In the genomic region with DNA sequence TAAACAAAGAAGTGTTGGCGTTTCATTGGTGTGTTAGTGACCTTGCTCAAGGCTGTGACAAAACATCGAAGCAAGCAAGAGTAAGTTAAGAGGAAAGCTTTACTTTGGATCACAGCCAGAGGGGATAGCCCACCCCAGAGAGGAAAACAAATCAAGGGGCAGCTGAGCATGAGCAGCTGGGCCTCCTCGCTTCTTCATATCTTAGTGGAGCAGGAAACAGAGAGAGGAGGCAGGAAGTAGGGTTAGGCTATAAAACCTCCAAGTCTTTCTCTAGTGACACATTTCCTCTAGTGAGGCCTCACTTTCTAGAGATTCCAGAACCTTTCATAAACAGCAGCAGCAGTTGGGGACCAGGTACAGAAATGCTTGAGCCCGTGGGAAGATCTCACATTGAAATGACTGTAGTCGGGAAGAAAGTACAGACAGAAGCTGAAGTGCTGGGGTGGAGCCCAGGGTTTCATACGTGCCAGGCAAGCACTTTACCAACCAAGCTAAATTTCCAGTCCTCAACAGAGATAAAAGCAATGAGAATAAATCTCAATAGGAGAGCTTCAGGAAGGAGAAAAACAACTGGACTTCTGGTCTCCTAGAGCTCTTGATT, we compare ENCODE assay signal across 12 mouse cellular contexts. TPM values are rescaled to one million over a fixed set of nuclear protein-coding genes. Genes with fewer than 3 reads are reported as not detected.
A peak's percentile ranks its signal among the peaks of the same experiment; 100 is the strongest.
DNase-seq lines count a peak whose midpoint lies in the region; ATAC-seq and TF ChIP-seq lines count a peak whose summit lies in the region.
"Had no signal": no experiment of that assay in that cellular context is flagged by ENCODE, and none has a peak within 500 bp of the region (broad histone marks: within the 10 kb centered on the region; RNA-seq: fewer than 3 reads in every experiment).

No protein-coding gene starts in this region.

- no peak for TF ChIP-seq RAD21 in MEL (IDR thresholded peaks at IDR 0.05; ENCODE audit: low read depth, low read length)

- H3K4me3 ChIP-seq in heart, embryonic 13.5 days = no peak overlapping the region
- H3K4me3 ChIP-seq in lung, embryonic 14.5 days (ENCODE audit: low read depth, low read length) = no peak overlapping the region
- H3K4me3 ChIP-seq in MEL (ENCODE audit: control insufficient read depth in 1 of 2, insufficient read depth in 1 of 2, low read depth in 2 of 2, low read length in 2 of 2) = no peak overlapping the region
- no peak overlapping the region for H3K4me3 ChIP-seq in intestine, embryonic 15.5 days (replicated peaks)
- H3K4me3 ChIP-seq: embryonic facial prominence, embryonic 13.5 days; hindbrain, embryonic 15.5 days had no signal

- no peak overlapping the region for H3K4me2 ChIP-seq in heart, embryonic 13.5 days
- H3K4me2 ChIP-seq in lung, embryonic 14.5 days = no peak overlapping the region
- H3K4me2 ChIP-seq in intestine, embryonic 15.5 days (replicated peaks) = no peak overlapping the region
- H3K4me2 ChIP-seq: embryonic facial prominence, embryonic 13.5 days; hindbrain, embryonic 15.5 days had no signal

- no peak overlapping the region for H3K9ac ChIP-seq in heart, embryonic 13.5 days
- no peak overlapping the region for H3K9ac ChIP-seq in lung, embryonic 14.5 days
- H3K9ac ChIP-seq in MEL (ENCODE audit: control insufficient read depth, low read depth, low read length, poor library complexity, severe bottlenecking) = no peak overlapping the region
- H3K9ac ChIP-seq in intestine, embryonic 15.5 days = no peak overlapping the region
- H3K9ac ChIP-seq: embryonic facial prominence, embryonic 13.5 days; hindbrain, embryonic 15.5 days had no signal

- no peaks in the 10 kb centered on the region for H3K27me3 ChIP-seq in heart, embryonic 13.5 days (replicated peaks)
- H3K27me3 ChIP-seq in lung, embryonic 14.5 days (ENCODE audit: insufficient read depth, low read length) = no peaks in the 10 kb centered on the region
- no peaks in the 10 kb centered on the region for H3K27me3 ChIP-seq in MEL (ENCODE audit: control insufficient read depth in 1 of 2, insufficient read depth in 2 of 2, low read length in 2 of 2)
- H3K27me3 ChIP-seq in intestine, embryonic 15.5 days (replicated peaks) = no peaks in the 10 kb centered on the region
- H3K27me3 ChIP-seq: embryonic facial prominence, embryonic 13.5 days; hindbrain, embryonic 15.5 days had no signal

- no peaks in the 10 kb centered on the region for H3K36me3 ChIP-seq in heart, embryonic 13.5 days
- H3K36me3 ChIP-seq in lung, embryonic 14.5 days (ENCODE audit: insufficient read depth) = no peaks in the 10 kb centered on the region
- H3K36me3 ChIP-seq in MEL (ENCODE audit: control insufficient read depth in 1 of 2, insufficient read depth in 2 of 2, low read length in 2 of 2) = peaks cover 0 to 24% of the 10 kb centered on the region in 2 experiments; a peak in 2 of 4 replicates
- H3K36me3 ChIP-seq in intestine, embryonic 15.5 days = no peaks in the 10 kb centered on the region
- H3K36me3 ChIP-seq: embryonic facial prominence, embryonic 13.5 days; hindbrain, embryonic 15.5 days had no signal

- H3K4me1 ChIP-seq in heart, embryonic 13.5 days = peaks cover 36% of the 10 kb centered on the region
- H3K4me1 ChIP-seq in lung, embryonic 14.5 days (ENCODE audit: insufficient read depth) = no peaks in the 10 kb centered on the region; the same call in 1 of the 2 replicates
- H3K4me1 ChIP-seq in MEL (ENCODE audit: control insufficient read depth in 1 of 2, insufficient read depth in 2 of 2, low read length in 2 of 2) = peaks cover 21 to 25% of the 10 kb centered on the region in 2 experiments
- no peaks in the 10 kb centered on the region for H3K4me1 ChIP-seq in intestine, embryonic 15.5 days (replicated peaks)
- H3K4me1 ChIP-seq: embryonic facial prominence, embryonic 13.5 days; hindbrain, embryonic 15.5 days had no signal

- ATAC-seq in heart, embryonic 13.5 days (ENCODE audit: extremely low read depth, insufficient number of reproducible peaks, low FRiP score, low TSS enrichment) = no peak; the same call in 1 of the 2 replicates
- peak; percentile 67; the same call in 1 of the 2 replicates for ATAC-seq in lung, embryonic 14.5 days (ENCODE audit: insufficient read depth)
- peak; percentile 41; the same call in 1 of the 2 replicates for ATAC-seq in intestine, embryonic 15.5 days

- no peaks in the 10 kb centered on the region for H3K9me3 ChIP-seq in heart, embryonic 13.5 days
- H3K9me3 ChIP-seq in lung, embryonic 14.5 days (ENCODE audit: low read depth, low read length) = no peaks in the 10 kb centered on the region
- H3K9me3 ChIP-seq in MEL (replicated peaks; ENCODE audit: insufficient read depth, low read length) = no peaks in the 10 kb centered on the region
- H3K9me3 ChIP-seq in intestine, embryonic 15.5 days = no peaks in the 10 kb centered on the region
- H3K9me3 ChIP-seq: embryonic facial prominence, embryonic 13.5 days; hindbrain, embryonic 15.5 days had no signal

- no peak for DNase-seq in heart, adult 8-10 months (ENCODE audit: low spot score)
- peak; percentile 67 for DNase-seq in lung, embryonic 14.5 days
- DNase-seq in lung, postnatal 14 days = no peak
- peak; percentile 69 for DNase-seq in MEL (ENCODE audit: low read depth, low spot score)
- no peak for DNase-seq in cerebellum, adult 9-10 months
- no peak for DNase-seq in urinary bladder, adult 2 months (ENCODE audit: low spot score)
- DNase-seq: cerebellum, postnatal 10 days; lung, adult 2 months had no signal

- no peak for TF ChIP-seq POLR2A in MEL (IDR thresholded peaks at IDR 0.05; ENCODE audit: control insufficient read depth in 1 of 2, insufficient read depth in 1 of 2, low read depth in 1 of 2, low read length in 2 of 2, poor library complexity in 1 of 2)

- 53% methylated on average over 6 of the region's 6 CpGs for WGBS in heart, embryonic 13.5 days
- WGBS in lung, embryonic 14.5 days = 46% methylated on average over 6 of the region's 6 CpGs
- 55% methylated on average over 6 of the region's 6 CpGs for WGBS in intestine, embryonic 15.5 days

- H3K79me2 ChIP-seq in MEL (ENCODE audit: control insufficient read depth, insufficient read depth, low read length, poor library complexity) = no peaks in the 10 kb centered on the region

- TF ChIP-seq CTCF in lung, embryonic 14.5 days (IDR thresholded peaks at IDR 0.05; ENCODE audit: low read depth) = no peak
- no peak for TF ChIP-seq CTCF in MEL (IDR thresholded peaks at IDR 0.05 in 2 of 3, conservative IDR thresholded peaks at IDR 0.05 in 1 of 3; ENCODE audit: control insufficient read depth in 1 of 3, insufficient read depth in 1 of 3, low read depth in 2 of 3, low read length in 3 of 3, poor library complexity in 1 of 3, severe bottlenecking in 1 of 3)

- TF ChIP-seq EP300 in MEL (IDR thresholded peaks at IDR 0.05; ENCODE audit: low read depth in 1 of 2, low read length in 2 of 2) = peak; percentile 69 to 70

- H3K27ac ChIP-seq in heart, embryonic 13.5 days (replicated peaks) = peak overlapping the region; percentile 70
- peak overlapping the region; percentile 6; the same call in 1 of the 2 replicates for H3K27ac ChIP-seq in lung, embryonic 14.5 days (ENCODE audit: low read depth)
- H3K27ac ChIP-seq in MEL (ENCODE audit: control insufficient read depth, low read depth, low read length) = peak overlapping the region; percentile 15; the same call in 1 of the 2 replicates
- no peak overlapping the region for H3K27ac ChIP-seq in intestine, embryonic 15.5 days
- H3K27ac ChIP-seq: embryonic facial prominence, embryonic 13.5 days; hindbrain, embryonic 15.5 days had no signal

TF ChIP-seq in MEL, 35 proteins besides CTCF, POLR2A, EP300 and RAD21 (continues in another document):
- TF ChIP-seq KAT2A (conservative IDR thresholded peaks at IDR 0.05; ENCODE audit: low read depth, low read length) = no peak
- TF ChIP-seq MEF2A (IDR thresholded peaks at IDR 0.05; ENCODE audit: extremely low read depth, insufficient replicate concordance, low read depth, low read length, poor library complexity, severe bottlenecking) = no peak
- TF ChIP-seq SIN3A (IDR thresholded peaks at IDR 0.05; ENCODE audit: low read length) = no peak
- no peak for TF ChIP-seq MXI1 (IDR thresholded peaks at IDR 0.05; ENCODE audit: low read depth, low read length)
- peak; percentile 41; the same call in 1 of the 2 replicates for TF ChIP-seq RCOR1 (IDR thresholded peaks at IDR 0.05; ENCODE audit: low read depth, low read length)
- no peak for TF ChIP-seq SMC3 (IDR thresholded peaks at IDR 0.05; ENCODE audit: low read depth, low read length)
- no peak for TF ChIP-seq POLR2AphosphoS5 (IDR thresholded peaks at IDR 0.05; ENCODE audit: borderline replicate concordance, low read depth, low read length)
- TF ChIP-seq ELF1 (IDR thresholded peaks at IDR 0.05; ENCODE audit: low read depth, low read length) = no peak
- no peak for TF ChIP-seq UBTF (IDR thresholded peaks at IDR 0.05; ENCODE audit: borderline replicate concordance, insufficient read depth, low read depth, low read length)
- peak; percentile 74 for TF ChIP-seq TCF12 (IDR thresholded peaks at IDR 0.05; ENCODE audit: low read depth, low read length)
- no peak for TF ChIP-seq MAFK (IDR thresholded peaks at IDR 0.05; ENCODE audit: borderline replicate concordance, low read depth, low read length)
- TF ChIP-seq ZMIZ1 (IDR thresholded peaks at IDR 0.05; ENCODE audit: low read depth, low read length) = no peak
- no peak for TF ChIP-seq MAZ (IDR thresholded peaks at IDR 0.05; ENCODE audit: low read depth, low read length)
- no peak for TF ChIP-seq HCFC1 (IDR thresholded peaks at IDR 0.05; ENCODE audit: low read depth, low read length)
- TF ChIP-seq POLR2AphosphoS2 (IDR thresholded peaks at IDR 0.05; ENCODE audit: low read length) = no peak
- TF ChIP-seq GATA1 (IDR thresholded peaks at IDR 0.05; ENCODE audit: low read depth, low read length) = 0 out of 2 replicates have a peak, but pooled peaks have one; percentile 32
- TF ChIP-seq JUND (IDR thresholded peaks at IDR 0.05; ENCODE audit: low read depth, low read length) = no peak
- TF ChIP-seq USF1 (IDR thresholded peaks at IDR 0.05; ENCODE audit: low read depth, low read length) = no peak
- peak; percentile 76 for TF ChIP-seq ETS1 (IDR thresholded peaks at IDR 0.05; ENCODE audit: low read depth, low read length)
- no peak for TF ChIP-seq USF2 (IDR thresholded peaks at IDR 0.05; ENCODE audit: borderline replicate concordance in 1 of 2, insufficient read depth in 1 of 2, low read depth in 1 of 2, low read length in 2 of 2)

RNA-seq across cellular contexts. Expression of gene Hopx, which starts 33.2 kb away (rescaled TPM):
- 12.6 and 16.4 TPM in 2 replicates for polyA plus RNA-seq in heart, embryonic 13.5 days (2015; fragmentation: Nextera tagmentation; extraction: Ambion mirVana)
- 100 to 1,000 TPM; 354 to 475 (median 429) TPM for total RNA-seq in heart, adult 8-10 months (2022)
- 2.4 and 3.6 TPM in 2 replicates for polyA plus RNA-seq in lung, embryonic 14.5 days (2014; fragmentation: Nextera tagmentation; extraction: Ambion mirVana)
- total RNA-seq in MEL (2012; rRNA removed) = 42.3 and 43.4 TPM in 2 replicates
- polyA plus RNA-seq in MEL (2012; ENCODE audit: insufficient read depth in 1 of 2, insufficient read length in 2 of 2, low read depth in 1 of 2, low replicate concordance in 2 of 2, missing spikeins in 1 of 2) = 10 to 100 TPM in 1 of 2 experiments, not detected in 1; 26.8 TPM
- 3.5 and 3.8 TPM in 2 replicates for polyA plus RNA-seq in intestine, embryonic 15.5 days (2015; fragmentation: Nextera tagmentation; extraction: Ambion mirVana)
- polyA plus RNA-seq in urinary bladder, adult 2 months (2012; rRNA removed) = 66.3 and 93.9 TPM in 2 replicates

Comparison
In these comparisons a context has a peak if more than half of its experiments do, and no peak if none do; other contexts are left out.
1. DNase-seq: peak in lung, embryonic 14.5 days (single experiment) and MEL (single experiment); none in heart, adult 8-10 months (single experiment), lung, postnatal 14 days (single experiment), cerebellum, adult 9-10 months (single experiment) and urinary bladder, adult 2 months (single experiment).